Mouse (Mus musculus): ENCODE results near the gene Uso1.

DNA sequence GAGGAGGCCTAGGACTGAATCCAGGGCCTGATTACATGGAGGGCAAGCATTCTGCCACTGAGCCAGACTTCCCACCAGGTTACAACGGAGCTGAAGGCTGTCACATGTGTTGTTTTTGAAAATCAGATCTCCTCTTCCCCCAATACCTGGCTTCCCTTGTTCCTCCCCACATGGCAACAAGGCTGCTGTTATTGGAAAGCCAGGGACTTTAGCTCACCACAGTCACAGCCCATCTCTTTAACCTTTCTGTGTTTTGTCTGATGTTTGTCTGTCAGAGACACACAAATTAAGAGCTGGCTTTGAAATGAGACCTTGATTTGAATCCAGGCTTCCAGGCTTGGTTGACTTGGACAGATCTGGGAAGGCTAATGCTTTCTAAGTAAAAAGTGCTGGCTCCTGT is 1.5 kb downstream of the Uso1 start:
- TF ChIP-seq POLR2A (IDR thresholded peaks at IDR 0.05; ENCODE audit: low read depth, low read length) (no peak), CTCF (conservative IDR thresholded peaks at IDR 0.05; ENCODE audit: insufficient read depth, insufficient read length, low read depth, low read length) (no peak)
